Mouse (Mus musculus): ENCODE data around the gene Pea15a.

Pea15a gene

DNA sequence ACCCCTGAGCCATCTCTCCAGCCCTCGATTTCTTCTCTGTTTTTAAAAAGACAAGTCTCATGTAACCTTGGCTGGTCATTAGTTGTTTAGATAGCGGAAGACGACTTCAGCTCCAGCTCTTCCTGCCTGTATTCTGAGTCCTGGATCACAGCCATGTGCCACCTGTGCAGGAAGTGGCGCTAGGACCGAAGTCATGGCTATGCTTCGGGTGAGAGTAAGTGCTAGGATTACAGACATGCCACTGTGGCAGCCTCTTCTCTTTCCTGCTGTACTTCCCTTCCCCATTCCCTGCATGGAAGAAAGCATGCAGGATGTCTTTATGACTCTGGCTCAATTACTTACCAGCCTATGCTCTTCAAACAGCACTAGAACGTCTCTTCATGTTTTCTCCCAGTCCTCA lies 27.5 kb downstream of the Pea15a start:
- DNase-seq (ENCODE audit: low read depth, low spot score) = no peak

DNA sequence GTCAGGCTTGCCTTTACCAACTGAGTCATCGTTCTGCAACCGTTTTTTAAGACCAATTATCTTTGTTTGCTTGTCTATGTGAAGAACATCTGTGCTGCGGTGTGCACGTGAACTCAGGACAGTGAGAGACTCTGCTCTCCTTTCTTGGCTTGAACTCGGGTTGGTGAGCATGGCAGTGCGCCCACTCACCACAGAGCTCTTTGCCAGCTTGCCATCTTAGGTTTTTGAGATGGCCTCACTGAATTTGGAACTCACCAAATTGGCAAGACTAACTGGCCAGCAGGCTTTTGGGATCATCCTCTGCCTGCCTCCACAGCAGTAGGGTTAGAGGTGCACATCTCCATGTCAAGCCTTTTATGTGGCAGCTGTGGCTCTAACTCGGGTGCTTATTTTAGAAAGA lies 28.8 kb downstream of the Pea15a start:
- DNase-seq (ENCODE audit: low read depth, low spot score) = no peak

DNA sequence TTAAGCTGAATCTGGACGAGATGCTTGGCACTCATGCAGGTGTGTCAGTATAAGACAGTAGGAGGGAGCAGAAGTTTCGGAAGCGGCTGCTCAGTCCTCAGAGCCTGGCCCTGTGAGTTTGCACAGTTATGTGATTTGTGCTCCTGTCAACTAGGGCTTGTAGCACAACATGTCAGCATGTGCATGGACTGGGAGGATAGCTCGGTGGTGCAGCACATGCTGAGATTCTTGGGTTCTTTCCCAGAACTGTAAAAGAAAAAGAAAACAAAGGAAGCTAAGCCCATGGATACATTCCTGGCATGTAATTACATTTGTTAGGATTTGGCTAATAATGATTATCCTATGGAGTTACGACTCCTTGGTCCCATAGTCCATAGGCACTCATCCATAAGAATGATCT lies 33.4 kb downstream of the Pea15a start:
- DNase-seq (ENCODE audit: low read depth, low spot score) = no peak

DNA sequence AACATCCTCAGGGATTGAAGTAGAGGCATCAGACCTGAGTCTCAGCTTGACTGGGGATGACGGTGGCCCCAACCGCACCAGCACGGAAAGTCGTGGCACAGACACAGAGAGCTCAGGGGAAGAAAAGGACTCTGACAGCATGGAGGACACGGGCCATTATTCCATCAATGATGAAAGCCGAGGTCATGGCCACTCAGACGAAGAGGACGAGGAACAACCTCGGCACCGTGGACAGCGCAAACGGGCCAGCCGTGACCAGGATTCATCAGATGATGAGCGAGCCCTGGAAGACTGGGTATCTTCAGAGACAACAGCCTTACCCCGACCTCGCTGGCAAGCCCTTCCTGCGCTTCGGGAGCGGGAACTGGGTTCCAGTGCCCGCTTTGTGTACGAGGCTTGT lies 34.2 kb downstream of the Pea15a start:
- no peak for DNase-seq (ENCODE audit: low read depth, low spot score)

DNA sequence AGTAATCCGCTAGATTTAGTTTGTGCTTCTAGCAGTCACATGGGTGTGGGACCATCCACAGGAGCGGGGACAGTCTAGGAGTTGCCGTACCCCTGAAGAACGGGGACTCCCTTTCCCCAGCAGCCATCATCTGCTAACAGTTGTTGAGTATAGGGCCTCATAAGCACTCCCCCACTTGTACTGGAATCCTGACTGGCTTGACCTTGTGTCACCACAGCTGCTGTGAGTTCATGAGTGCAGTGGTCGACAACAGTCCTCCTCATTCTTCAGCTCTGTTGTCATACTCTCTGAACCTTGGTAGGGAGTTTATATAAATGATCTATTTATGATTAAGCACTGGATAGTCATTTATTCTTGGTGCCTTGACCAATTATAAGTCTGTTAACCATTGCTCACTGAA lies 36.8 kb downstream of the Pea15a start:
- no peak for DNase-seq (ENCODE audit: low read depth, low spot score)

DNA sequence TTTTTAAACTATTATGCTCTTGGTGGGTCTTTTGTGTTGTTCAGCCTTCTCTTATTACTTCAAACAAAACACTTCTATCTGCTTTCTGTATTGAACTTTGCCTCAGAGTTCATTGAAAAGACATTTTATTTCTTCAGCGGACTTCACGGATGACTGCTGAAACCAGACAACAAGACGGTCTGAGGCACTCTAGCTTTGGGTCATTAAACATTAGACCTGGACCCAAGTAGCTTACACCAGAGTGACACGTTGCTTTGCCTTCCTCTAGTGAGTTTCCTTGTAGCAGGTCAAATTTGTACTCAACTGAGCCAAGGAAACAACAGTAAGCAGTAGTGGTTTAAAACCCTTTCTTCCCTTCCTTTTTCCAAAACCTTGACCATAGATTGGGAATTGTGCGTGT lies 38.7 kb downstream of the Pea15a start:
- no peak for DNase-seq (ENCODE audit: low read depth, low spot score)

DNA sequence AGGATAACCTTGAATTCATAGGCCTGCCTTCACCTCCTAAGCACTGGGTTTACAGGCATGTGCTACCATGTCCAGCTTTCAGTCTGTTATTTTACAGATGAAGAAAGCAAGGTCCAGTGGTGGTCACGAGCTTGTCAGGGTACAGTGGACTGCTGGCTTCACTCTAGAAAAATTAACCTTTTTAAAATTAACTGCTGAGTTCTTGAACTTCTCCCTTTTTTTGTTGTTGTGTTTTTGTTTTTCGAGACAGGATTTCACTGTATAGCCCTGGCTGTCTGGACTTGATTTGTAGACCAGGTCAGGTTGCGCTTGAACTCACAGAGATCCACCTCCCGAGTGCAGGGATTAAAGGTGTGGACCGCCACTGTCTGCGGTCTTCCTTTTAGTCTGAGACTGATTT lies 43.6 kb downstream of the Pea15a start:
- DNase-seq (ENCODE audit: low read depth, low spot score) = no peak

DNA sequence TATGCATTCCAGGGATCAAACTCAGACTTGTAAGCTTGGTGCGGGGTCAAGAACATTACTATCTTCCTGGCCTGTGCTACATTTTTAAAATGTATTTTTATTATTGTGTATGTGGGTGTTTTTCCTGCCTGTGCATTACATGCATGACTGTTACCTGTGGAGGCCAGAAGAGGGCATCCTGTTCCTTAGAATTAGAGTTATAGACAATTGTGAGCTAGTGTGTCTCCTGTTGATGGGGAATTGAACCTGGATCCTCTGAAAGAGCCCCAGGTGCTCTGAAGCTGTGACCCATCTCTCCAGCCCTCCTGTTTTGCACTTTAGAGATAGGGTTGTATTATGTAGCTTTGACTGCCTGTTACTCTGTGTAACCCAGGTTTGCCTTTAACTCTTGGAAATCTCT lies 44.6 kb downstream of the Pea15a start:
- DNase-seq (ENCODE audit: low read depth, low spot score) = peak; percentile 59

DNA sequence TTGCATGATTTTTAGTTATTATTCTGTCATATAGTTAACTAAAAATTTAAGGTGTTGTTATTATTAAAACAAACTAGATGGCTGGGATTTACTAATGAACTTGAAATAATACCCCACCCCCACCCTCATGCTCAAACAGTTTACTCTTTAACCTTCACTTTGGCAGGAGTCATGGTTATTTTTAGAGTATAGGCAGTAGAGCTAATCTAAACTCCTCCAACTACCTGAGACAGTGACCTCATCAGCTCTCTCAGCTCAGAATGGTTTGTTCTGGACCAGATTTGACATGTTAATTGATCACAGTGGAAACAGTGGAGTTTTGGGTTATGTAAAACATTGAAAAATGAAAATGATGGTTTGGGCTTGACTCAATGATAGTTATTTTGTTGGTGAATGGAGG lies 46.1 kb downstream of the Pea15a start:
- DNase-seq (ENCODE audit: low read depth, low spot score) = no peak

DNA sequence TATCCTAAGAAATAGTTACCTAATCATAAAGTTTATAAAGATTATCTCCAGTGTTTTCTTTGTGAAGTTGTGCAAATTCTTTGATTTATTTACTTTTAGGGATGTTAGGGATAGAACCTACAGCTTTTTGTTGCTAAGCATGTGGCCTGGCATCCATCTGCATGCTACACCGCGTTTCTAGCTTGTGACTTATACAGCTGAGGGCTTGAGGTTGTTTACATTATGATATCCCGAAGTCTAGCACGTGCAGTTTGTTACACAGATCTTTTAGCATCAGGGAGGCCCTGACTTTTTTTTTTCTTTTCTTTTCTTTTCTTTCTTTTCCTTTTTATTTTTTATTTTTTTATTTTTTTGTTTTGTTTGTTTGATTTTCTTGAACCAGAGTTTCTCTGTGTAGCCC lies 46.6 kb downstream of the Pea15a start:
- no peak for DNase-seq (ENCODE audit: low read depth, low spot score)

DNA sequence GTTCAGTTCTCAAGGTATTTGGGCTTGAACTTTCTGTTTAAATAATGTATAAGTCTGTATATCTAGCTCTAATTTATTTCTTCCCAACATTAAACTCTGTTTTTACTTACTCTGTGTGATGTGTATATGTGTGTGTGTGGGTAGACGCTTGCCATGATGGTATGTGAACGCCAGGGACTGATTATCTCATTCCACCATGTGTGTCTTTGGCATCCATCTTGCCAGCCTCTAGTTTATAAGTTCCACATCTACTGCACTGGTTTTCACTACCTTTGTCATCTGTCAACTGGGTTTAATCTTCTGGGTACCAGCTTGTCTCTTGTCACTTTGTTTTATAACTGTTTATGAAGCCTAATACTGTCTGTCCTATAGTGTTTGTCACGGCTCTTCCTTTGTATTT lies 51.1 kb downstream of the Pea15a start:
- DNase-seq (ENCODE audit: low read depth, low spot score) = no peak

DNA sequence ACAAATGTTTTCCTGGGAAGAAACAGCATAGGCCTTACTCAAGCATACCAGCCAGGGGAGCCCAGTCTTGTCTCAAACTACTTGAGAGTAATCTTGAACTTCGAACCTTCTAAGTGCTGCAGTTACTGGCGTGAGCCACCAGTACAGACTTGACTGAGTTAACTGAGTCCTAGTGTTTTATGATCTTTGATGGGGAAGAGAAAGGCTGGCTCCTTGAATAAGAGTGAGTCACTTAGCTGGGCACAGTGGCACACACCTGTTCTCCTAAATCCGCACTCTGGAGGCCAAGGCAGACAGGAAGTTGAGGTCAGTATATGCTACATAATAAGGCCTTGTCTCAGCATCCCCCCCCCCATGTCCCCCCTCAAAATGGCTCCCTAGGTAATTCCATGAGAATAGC lies 52.1 kb downstream of the Pea15a start:
- DNase-seq (ENCODE audit: low read depth, low spot score) = no peak

DNA sequence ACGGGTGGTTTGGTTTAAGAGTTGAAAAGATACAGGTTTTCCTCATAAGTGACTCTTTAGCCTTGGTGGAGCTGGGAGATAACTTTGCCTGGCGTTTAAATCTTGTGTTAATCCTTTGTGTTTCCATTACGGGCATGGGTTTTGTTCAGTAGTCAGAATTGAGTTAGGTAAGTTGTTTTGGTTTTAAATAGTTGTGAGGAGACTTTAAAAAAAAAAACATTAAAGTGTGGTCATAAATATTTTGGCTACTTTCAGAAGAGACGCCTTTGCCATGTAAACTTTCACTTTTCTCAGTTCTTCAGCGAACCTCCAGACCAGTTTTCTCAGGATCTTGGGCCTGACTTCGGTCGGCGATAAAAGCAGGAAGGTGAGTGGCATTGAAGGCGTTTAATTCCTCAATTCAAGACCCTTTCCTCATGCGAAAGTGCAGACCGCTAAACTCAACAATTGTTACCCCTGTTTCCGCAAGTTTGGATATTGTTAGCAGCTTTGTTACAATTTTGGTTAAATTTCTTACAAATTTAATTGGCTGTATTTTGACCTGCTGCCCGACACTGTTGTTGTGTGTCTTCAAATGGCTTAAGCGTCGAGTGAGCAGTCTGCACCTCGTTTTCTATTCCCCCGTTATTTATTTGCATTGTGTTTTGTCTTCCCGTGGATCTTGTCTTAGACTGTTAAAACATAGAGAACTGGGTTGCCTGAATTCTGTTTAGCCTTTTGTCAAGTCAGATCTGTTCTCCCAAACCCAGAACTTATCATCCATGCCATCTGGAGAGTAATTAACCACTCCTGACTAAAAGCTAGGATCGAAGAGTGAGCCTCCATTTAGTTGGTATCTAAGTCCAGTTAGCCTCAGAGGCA lies 57.4 kb downstream of the Pea15a start:
- DNase-seq (ENCODE audit: low read depth, low spot score) = no peak

DNA sequence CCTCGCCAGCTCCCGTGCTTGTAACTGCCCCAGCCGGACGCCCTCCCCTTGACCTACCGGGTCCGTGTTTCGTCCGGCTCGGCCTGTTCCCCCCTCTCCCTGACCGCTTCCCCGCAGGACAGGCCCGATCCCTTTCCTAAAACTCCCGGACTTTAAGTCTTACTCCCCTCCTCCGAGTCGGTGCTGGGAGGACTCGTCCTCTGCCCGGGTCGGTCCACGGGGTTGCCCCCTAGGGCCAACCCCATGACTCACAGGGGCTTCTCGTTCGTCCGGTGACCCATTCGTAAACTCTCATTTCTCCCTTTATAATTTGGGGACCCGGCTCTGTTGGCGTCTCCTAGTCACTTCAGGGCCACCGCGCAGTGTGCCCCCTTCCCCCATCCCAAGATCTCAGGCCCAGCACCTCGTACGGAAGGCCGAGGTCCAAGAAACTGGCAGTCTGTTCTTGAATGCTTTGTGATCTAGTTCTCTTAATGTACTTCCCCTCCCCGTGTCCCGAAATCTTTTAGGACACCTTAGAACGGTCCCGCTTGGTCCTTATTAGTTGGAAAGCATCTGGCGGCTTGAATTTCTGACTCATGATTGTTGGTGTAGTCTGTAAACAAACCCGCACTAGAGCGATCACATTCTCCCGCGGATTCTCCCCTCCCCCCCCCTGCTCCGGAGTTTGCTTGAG lies 58.2 kb downstream of the Pea15a start:
- DNase-seq (ENCODE audit: low read depth, low spot score) = peak; percentile 65

DNA sequence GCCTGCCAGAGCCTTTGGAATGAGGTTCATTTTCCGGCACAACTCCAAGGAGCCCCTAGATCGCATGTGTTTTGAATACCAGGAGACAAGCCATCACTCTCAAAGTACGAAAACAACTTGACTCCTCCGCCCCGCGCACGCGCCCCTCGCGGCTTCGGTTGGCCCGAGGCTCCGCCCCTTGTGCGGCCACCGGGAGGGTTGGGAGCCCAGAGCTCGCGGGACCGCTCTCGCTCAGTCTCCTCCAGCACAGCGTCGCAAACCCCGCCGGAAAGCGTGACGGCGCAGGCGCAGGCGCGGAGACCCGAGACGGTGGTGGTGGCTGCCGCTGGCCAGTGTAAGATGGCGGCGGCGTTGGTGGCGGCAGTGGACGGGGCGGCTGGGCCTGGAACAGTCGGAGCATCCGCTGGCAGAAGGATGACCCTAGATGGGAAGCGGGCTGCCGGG lies 58.7 kb downstream of the Pea15a start, which contains the start of gene Dcaf8:
Gene Dcaf8 (plus strand): TSS at position 250 of the 444 bp plus-strand sequence.
- DNase-seq (ENCODE audit: low read depth, low spot score) = peak; percentile 98

All from CD4-positive helper T cell, adult 2 months (primary cell).